Mouse (Mus musculus) ES-E14 (cell line): ENCODE data around the gene BC055324.

ENCODE experiments used
- CHD2 ChIP-seq: IDR thresholded peaks from 2 replicates; pipeline ENCODE4 v1.6.1; 2014; ENCODE audit warnings: mild to moderate bottlenecking, low read depth, low read length, inconsistent platforms
- HCFC1 ChIP-seq: IDR thresholded peaks from 2 replicates; pipeline ENCODE4 v1.6.1; 2012; ENCODE audit warnings: low read length, inconsistent platforms, borderline replicate concordance; ENCODE audit not compliant: insufficient read depth

DNA sequence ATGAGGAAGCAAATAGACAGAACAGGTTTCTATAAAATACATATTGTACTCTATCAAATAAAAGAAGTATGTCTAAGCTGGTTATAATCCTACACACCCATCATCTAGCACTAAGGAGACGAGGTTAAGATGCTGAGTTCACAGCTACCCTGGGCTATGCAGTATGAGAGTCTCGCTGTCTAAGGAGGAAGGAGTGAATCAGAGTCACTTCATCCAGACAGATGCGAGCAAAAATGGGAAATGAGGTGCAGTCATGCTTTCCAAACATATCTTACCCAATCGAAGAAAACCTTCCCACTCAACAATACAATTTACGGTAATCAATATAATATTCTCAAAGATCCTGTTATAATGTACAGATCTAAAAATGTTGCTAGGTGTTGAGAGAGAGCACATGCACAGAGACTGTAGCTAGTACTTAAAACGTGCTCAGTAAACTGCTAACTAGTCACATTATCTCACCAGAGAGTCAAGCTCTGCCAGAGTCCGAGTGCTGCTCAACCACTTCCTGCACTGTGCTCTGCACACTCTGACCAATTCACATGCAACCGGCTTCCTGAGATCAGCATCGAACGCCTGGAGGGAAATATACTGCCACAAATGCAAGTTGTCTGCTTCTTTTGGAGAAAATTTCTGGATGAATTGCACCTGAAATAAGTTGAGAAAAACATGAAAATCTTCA is 30.4 kb downstream of the BC055324 start:
- TF ChIP-seq CHD2 (no peak), HCFC1 (no peak)
